Mouse (Mus musculus): ENCODE data around the gene Foxo1. TPM values are rescaled to one million over a fixed set of nuclear protein-coding genes. Genes with fewer than 3 reads are reported as not detected.

Foxo1 gene
- total RNA-seq, 2 experiments from 2014 or later = 22.5 to 24.5 TPM

Other genes starting within 250 kb of the Foxo1 start
- gene Maml3, start 163.3 kb upstream of the Foxo1 start, total RNA-seq (2021) = 1 to 10 TPM; 7.8 TPM